Mouse (Mus musculus) embryonic facial prominence, embryonic 14.5 days (tissue): Measurements from ENCODE around the gene Gpr132. TPM values are rescaled to one million over a fixed set of nuclear protein-coding genes. Genes with fewer than 3 reads are reported as not detected.

Experiments
- ATAC-seq: fragments of 200-750 bp; cut with Nextera tagmentation; 2 replicates; pipeline ENCODE4 v1.8.0; 2017; ENCODE audit warnings: low read depth, moderate number of reproducible peaks, moderate TSS enrichment
- DNase-seq: peaks from one replicate; pipeline ENCODE4 v3.0.0-alpha.2; 2015; ENCODE audit warnings: low spot score
- H3K27ac ChIP-seq: fragments of 300-500 bp; sonication (generic); replicated peaks from 2 replicates; pipeline ENCODE4 v1.5.1; 2014; ENCODE audit warnings: low read depth, mild to moderate bottlenecking, low read length, moderate library complexity
- H3K27me3 ChIP-seq: fragments of 300-500 bp; sonication (generic); replicated peaks from 2 replicates; pipeline ENCODE4 v1.6.1; 2014; ENCODE audit warnings: low read length; ENCODE audit not compliant: control insufficient read depth, insufficient read depth
- H3K36me3 ChIP-seq: fragments of 300-500 bp; sonication (generic); 2 replicates; pipeline ENCODE4 v1.6.1; 2014; ENCODE audit warnings: low read length, mixed read lengths; ENCODE audit not compliant: control insufficient read depth, insufficient read depth
- H3K4me1 ChIP-seq: fragments of 300-500 bp; sonication (generic); 2 replicates; pipeline ENCODE4 v1.6.1; 2014; ENCODE audit warnings: antibody characterized with exemption, low read length; ENCODE audit not compliant: control insufficient read depth, insufficient read depth
- H3K4me2 ChIP-seq: fragments of 300-500 bp; sonication (generic); 2 replicates; pipeline ENCODE4 v1.6.1; 2014; ENCODE audit warnings: low read depth, mild to moderate bottlenecking, low read length, moderate library complexity, mixed read lengths
- H3K4me3 ChIP-seq: fragments of 300-500 bp; sonication (generic); 2 replicates; pipeline ENCODE4 v1.5.1; 2014; ENCODE audit warnings: low read depth, mild to moderate bottlenecking, low read length
- H3K9ac ChIP-seq: fragments of 300-500 bp; sonication (generic); 2 replicates; pipeline ENCODE4 v1.6.1; 2014; ENCODE audit warnings: low read depth, mild to moderate bottlenecking, low read length, moderate library complexity, mixed read lengths
- H3K9me3 ChIP-seq: fragments of 300-500 bp; sonication (generic); 2 replicates; pipeline ENCODE4 v1.6.1; 2016; ENCODE audit warnings: low read length; ENCODE audit not compliant: control insufficient read depth
- WGBS: fragments of 180-500 bp; shearing (Covaris S2); extraction: QIAGEN DNeasy Blood & Tissue Kit; methylation state at CpG from one replicate; pipeline ENCODE4 v1.1.7; 2014; 5-methylcytosine and 5-hydroxymethylcytosine counted together
- polyA plus RNA-seq: library from polyadenylated mRNA; unstranded; fragments of >200 nt; fragmentation: Nextera tagmentation; extraction: Ambion mirVana; gene quantifications from 2 replicates; pipeline ENCODE4 v1.2.1, GENCODE M21; 2014

Gene Gpr132
- polyA plus RNA-seq, 1 experiment from 2014 or later, result 0.54 TPM

DNA sequence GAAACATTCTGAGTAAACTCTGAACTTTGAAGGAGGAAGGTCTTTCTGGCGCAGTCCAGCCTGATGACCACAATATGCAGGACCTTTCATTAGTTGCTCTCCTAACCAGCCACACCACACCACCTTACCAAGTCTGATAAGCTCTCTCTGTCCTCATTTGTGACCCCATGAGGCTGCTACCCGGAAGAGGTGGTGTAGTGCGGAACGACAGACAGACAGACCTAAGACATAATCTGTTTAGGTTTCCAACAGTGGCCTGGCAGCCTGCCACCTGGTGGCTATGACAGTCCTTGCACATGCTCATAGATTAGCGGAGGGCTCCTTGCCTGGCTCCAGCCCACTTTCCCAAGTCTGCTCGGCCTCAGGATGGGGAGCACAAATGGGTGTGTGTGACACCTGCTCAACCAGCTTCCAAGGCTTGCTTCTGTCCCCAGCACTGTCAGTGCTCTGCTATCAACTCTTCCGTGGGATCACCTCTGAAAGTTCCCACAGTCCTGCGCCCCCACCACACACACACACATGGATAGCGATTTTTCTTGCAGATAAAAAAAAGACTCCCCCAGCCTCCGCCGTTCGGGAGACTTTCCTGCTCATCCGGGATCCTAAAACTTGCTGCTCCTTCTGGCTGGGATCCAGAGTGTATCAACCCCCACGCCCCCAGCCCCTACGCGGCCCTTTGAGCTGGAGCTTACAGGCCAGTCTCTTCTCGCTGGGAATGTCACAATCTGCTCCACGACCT, 5.6 kb upstream of the Gpr132 start:
- Histone ChIP-seq H3K4me2 (peak overlapping the region; percentile 46), H3K27me3 (peaks cover 65% of the 10 kb centered on the region), H3K36me3 (no peaks in the 10 kb centered on the region), H3K27ac (no peak overlapping the region), H3K9ac (no peak overlapping the region), H3K9me3 (no peaks in the 10 kb centered on the region), H3K4me3 (peak overlapping the region; percentile 18; the same call in 1 of the 2 replicates), H3K4me1 (peaks cover 26% of the 10 kb centered on the region)
- WGBS, result 22% methylated on average over 16 of the region's 18 CpGs
- no peak for ATAC-seq
- peak; percentile 84 for DNase-seq

- Histone ChIP-seq H3K36me3 (no peaks in the 10 kb centered on the region), H3K4me3 (no peak overlapping the region), H3K27ac (no peak overlapping the region), H3K9ac (no peak overlapping the region), H3K4me2 (no peak overlapping the region), H3K4me1 (peaks cover 23% of the 10 kb centered on the region), H3K27me3 (peaks cover 58% of the 10 kb centered on the region), H3K9me3 (no peaks in the 10 kb centered on the region)
- 87% methylated on average over 10 of the region's 10 CpGs for WGBS
- DNase-seq, result no peak
- no peak for ATAC-seq
These were observed 5.0 kb upstream of the Gpr132 start for GRCm38 (mm10) chr12:112872991-112873390.

GRCm38 (mm10) chr12:112871272-112871671, 3.2 kb upstream of the Gpr132 start:
- Histone ChIP-seq H3K9me3 (no peaks in the 10 kb centered on the region), H3K27ac (no peak overlapping the region), H3K9ac (no peak overlapping the region), H3K27me3 (peaks cover 41% of the 10 kb centered on the region), H3K4me2 (no peak overlapping the region), H3K36me3 (no peaks in the 10 kb centered on the region), H3K4me1 (peaks cover 13% of the 10 kb centered on the region; the same call in 1 of the 2 replicates), H3K4me3 (no peak overlapping the region)
- ATAC-seq (no peak), DNase-seq (no peak)
- WGBS, result 74% methylated on average over 2 of the region's 2 CpGs

GRCm38 (mm10) chr12:112870775-112871174, 2.7 kb upstream of the Gpr132 start:
- DNase-seq (no peak), ATAC-seq (no peak)
- Histone ChIP-seq H3K4me2 (no peak overlapping the region), H3K4me1 (peaks cover 11% of the 10 kb centered on the region; the same call in 1 of the 2 replicates), H3K36me3 (no peaks in the 10 kb centered on the region), H3K9me3 (no peaks in the 10 kb centered on the region), H3K9ac (0 out of 2 replicates have a peak overlapping the region, but pooled peaks have one; percentile 6), H3K4me3 (no peak overlapping the region), H3K27ac (no peak overlapping the region), H3K27me3 (peaks cover 36% of the 10 kb centered on the region)
- 38% methylated on average over 13 of the region's 13 CpGs for WGBS

- ATAC-seq, result no peak
- H3K4me2 ChIP-seq, result peak overlapping the region; percentile 29; the same call in 1 of the 2 replicates
- no peaks in the 10 kb centered on the region for H3K36me3 ChIP-seq
- no peak for DNase-seq
- no peak overlapping the region for H3K4me3 ChIP-seq
- no peaks in the 10 kb centered on the region for H3K9me3 ChIP-seq
- 14% methylated on average over 16 of the region's 16 CpGs for WGBS
- H3K27ac ChIP-seq, result no peak overlapping the region
- 0 out of 2 replicates have a peak overlapping the region, but pooled peaks have one; percentile 1 for H3K9ac ChIP-seq
- peaks cover 26% of the 10 kb centered on the region for H3K27me3 ChIP-seq
- H3K4me1 ChIP-seq, result peaks cover 11% of the 10 kb centered on the region; the same call in 1 of the 2 replicates
These were observed 1.8 kb upstream of the Gpr132 start for GRCm38 (mm10) chr12:112869783-112870204.

- ATAC-seq, result no peak
- no peak for DNase-seq
- H3K4me1 ChIP-seq, result peaks cover 11% of the 10 kb centered on the region; the same call in 1 of the 2 replicates
- 82% methylated on average over 7 of the region's 7 CpGs for WGBS
- H3K9me3 ChIP-seq, result no peaks in the 10 kb centered on the region
- no peak overlapping the region for H3K9ac ChIP-seq
- H3K4me3 ChIP-seq, result no peak overlapping the region
- H3K27me3 ChIP-seq, result peaks cover 6% of the 10 kb centered on the region
- no peaks in the 10 kb centered on the region for H3K36me3 ChIP-seq
- H3K27ac ChIP-seq, result no peak overlapping the region
- no peak overlapping the region for H3K4me2 ChIP-seq
These were observed 838 bp downstream of the Gpr132 start for GRCm38 (mm10) chr12:112867106-112867674.

GRCm38 (mm10) chr12:112866467-112867080, 1.5 kb downstream of the Gpr132 start:
- DNase-seq (no peak), ATAC-seq (no peak)
- no peaks in the 10 kb centered on the region for H3K9me3 ChIP-seq
- peaks cover 11% of the 10 kb centered on the region; the same call in 1 of the 2 replicates for H3K4me1 ChIP-seq
- H3K36me3 ChIP-seq, result no peaks in the 10 kb centered on the region
- H3K27me3 ChIP-seq, result peaks cover 2% of the 10 kb centered on the region; the same call in 1 of the 2 replicates
- H3K4me2 ChIP-seq, result no peak overlapping the region
- no peak overlapping the region for H3K27ac ChIP-seq
- 0 out of 2 replicates have a peak overlapping the region, but pooled peaks have one; percentile 3 for H3K9ac ChIP-seq
- H3K4me3 ChIP-seq, result no peak overlapping the region
- WGBS, result 67% methylated on average over 8 of the region's 8 CpGs

DNA sequence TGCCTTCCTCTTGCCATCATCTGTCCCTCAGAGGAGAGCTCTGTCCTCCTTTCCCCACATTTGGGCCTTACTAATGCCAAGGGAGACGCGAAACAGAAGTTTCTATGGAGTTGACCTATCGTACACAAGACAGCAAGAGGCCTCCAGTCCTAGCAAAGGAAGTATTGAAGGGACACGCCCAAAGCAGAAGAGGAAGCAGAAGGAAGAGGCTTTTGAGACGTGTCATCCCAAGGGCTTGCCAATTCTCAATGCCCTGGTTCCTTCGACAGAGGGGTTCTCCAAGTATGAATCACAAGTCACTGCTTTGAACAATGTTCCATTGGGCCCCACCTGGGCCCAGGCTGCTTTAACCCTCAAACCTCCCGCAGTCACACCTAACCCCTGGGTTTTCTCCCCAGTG, 3.2 kb downstream of the Gpr132 start:
- ATAC-seq, result no peak
- 90% methylated on average over 7 of the region's 7 CpGs for WGBS

More for the DNA sequence above, 3.2 kb downstream of the Gpr132 start:
- no peaks in the 10 kb centered on the region for H3K36me3 ChIP-seq
- H3K27me3 ChIP-seq, result no peaks in the 10 kb centered on the region
- H3K27ac ChIP-seq, result no peak overlapping the region
- no peak overlapping the region for H3K9ac ChIP-seq
- no peak overlapping the region for H3K4me2 ChIP-seq
- no peaks in the 10 kb centered on the region for H3K9me3 ChIP-seq
- no peak overlapping the region for H3K4me3 ChIP-seq
- DNase-seq, result no peak
- H3K4me1 ChIP-seq, result peaks cover 3% of the 10 kb centered on the region; the same call in 1 of the 2 replicates
